Mouse (Mus musculus): ENCODE data around the gene Zdhhc5.

DNA sequence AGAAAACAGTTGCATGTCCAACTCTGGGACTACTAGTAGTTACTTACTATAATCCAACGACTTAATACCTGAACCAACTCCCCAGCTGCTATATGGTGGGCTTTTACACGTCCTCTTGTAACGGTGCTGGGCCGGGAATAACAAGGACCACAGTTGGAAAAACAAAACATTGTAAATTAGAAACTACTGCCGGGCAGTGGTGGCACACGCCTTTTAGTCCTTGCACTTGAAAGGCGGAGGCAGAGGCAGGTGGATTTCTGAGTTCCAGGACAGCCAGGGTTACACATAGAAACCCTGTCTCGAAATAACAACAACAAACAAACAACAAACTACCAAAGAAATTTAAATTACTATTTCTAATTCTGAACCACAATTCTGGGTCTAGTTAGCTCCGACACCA lies 11.7 kb upstream of the Zdhhc5 start:
- TF ChIP-seq CTCF (conservative IDR thresholded peaks at IDR 0.05; ENCODE audit: low read length) (no peak), NANOG (IDR thresholded peaks at IDR 0.05; ENCODE audit: borderline replicate concordance, low read length) (no peak)
